Mouse (Mus musculus): ENCODE results near the gene Slc39a3. TPM values are rescaled to one million over a fixed set of nuclear protein-coding genes. Genes with fewer than 3 reads are reported as not detected.
A peak's percentile ranks its signal among the peaks of the same experiment; 100 is the strongest.

Slc39a3 gene
- polyA plus RNA-seq, 1 experiment from 2014 or later = 48.3 TPM

GRCm38 (mm10) chr10:81019687-81020086 lies 17.5 kb downstream of the Slc39a3 start:
- 77% methylated on average over 6 of the region's 6 CpGs for WGBS
- no peaks in the 10 kb centered on the region for H3K9me3 ChIP-seq (ENCODE audit: control insufficient read depth, low read length)
- peaks cover 14% of the 10 kb centered on the region for H3K4me1 ChIP-seq (ENCODE audit: control insufficient read depth, insufficient read depth, low read depth, low read length)
- H3K4me3 ChIP-seq (ENCODE audit: low read length) = no peak overlapping the region
- H3K36me3 ChIP-seq (ENCODE audit: control insufficient read depth, insufficient read depth, low read length) = peaks cover 4% of the 10 kb centered on the region; the same call in 1 of the 2 replicates
- H3K9ac ChIP-seq (ENCODE audit: low read depth, low read length) = no peak overlapping the region; the same call in 1 of the 2 replicates
- peaks cover 2% of the 10 kb centered on the region; the same call in 1 of the 2 replicates for H3K27me3 ChIP-seq (replicated peaks; ENCODE audit: control insufficient read depth, insufficient read depth, low read length)
- H3K4me2 ChIP-seq (ENCODE audit: low read length) = no peak overlapping the region
- no peak for ATAC-seq
- H3K27ac ChIP-seq (ENCODE audit: low read depth, low read length) = no peak overlapping the region

- whole genome bisulfite sequencing = 34% methylated on average over 10 of the region's 10 CpGs
- no peak overlapping the region for H3K4me3 ChIP-seq (ENCODE audit: low read length)
- no peak for ATAC-seq
- H3K9ac ChIP-seq (ENCODE audit: low read depth, low read length) = no peak overlapping the region
- H3K4me2 ChIP-seq (ENCODE audit: low read length) = no peak overlapping the region
- no peaks in the 10 kb centered on the region for H3K27me3 ChIP-seq (replicated peaks; ENCODE audit: control insufficient read depth, insufficient read depth, low read length)
- peaks cover 10% of the 10 kb centered on the region for H3K4me1 ChIP-seq (ENCODE audit: control insufficient read depth, insufficient read depth, low read depth, low read length)
- no peaks in the 10 kb centered on the region for H3K9me3 ChIP-seq (ENCODE audit: control insufficient read depth, low read length)
- peaks cover 4% of the 10 kb centered on the region; the same call in 1 of the 2 replicates for H3K36me3 ChIP-seq (ENCODE audit: control insufficient read depth, insufficient read depth, low read length)
- H3K27ac ChIP-seq (ENCODE audit: low read depth, low read length) = no peak overlapping the region
Observed at GRCm38 (mm10) chr10:81018326-81018725, 18.9 kb downstream of the Slc39a3 start.

GRCm38 (mm10) chr10:81016645-81017044 lies 20.6 kb downstream of the Slc39a3 start:
- H3K4me3 ChIP-seq (ENCODE audit: low read length) = no peak overlapping the region
- no peaks in the 10 kb centered on the region for H3K27me3 ChIP-seq (replicated peaks; ENCODE audit: control insufficient read depth, insufficient read depth, low read length)
- H3K4me1 ChIP-seq (ENCODE audit: control insufficient read depth, insufficient read depth, low read depth, low read length) = peaks cover 7% of the 10 kb centered on the region; the same call in 1 of the 2 replicates
- no peak overlapping the region for H3K9ac ChIP-seq (ENCODE audit: low read depth, low read length)
- no peak overlapping the region for H3K4me2 ChIP-seq (ENCODE audit: low read length)
- H3K36me3 ChIP-seq (ENCODE audit: control insufficient read depth, insufficient read depth, low read length) = peaks cover 4% of the 10 kb centered on the region; the same call in 1 of the 2 replicates
- H3K27ac ChIP-seq (ENCODE audit: low read depth, low read length) = no peak overlapping the region
- 8% methylated on average over 7 of the region's 7 CpGs for WGBS
- H3K9me3 ChIP-seq (ENCODE audit: control insufficient read depth, low read length) = no peaks in the 10 kb centered on the region
- no peak for ATAC-seq

GRCm38 (mm10) chr10:81015666-81016065 lies 21.6 kb downstream of the Slc39a3 start:
- no peak overlapping the region for H3K27ac ChIP-seq (ENCODE audit: low read depth, low read length)
- H3K4me3 ChIP-seq (ENCODE audit: low read length) = no peak overlapping the region
- peaks cover 6% of the 10 kb centered on the region; the same call in 1 of the 2 replicates for H3K4me1 ChIP-seq (ENCODE audit: control insufficient read depth, insufficient read depth, low read depth, low read length)
- H3K27me3 ChIP-seq (replicated peaks; ENCODE audit: control insufficient read depth, insufficient read depth, low read length) = no peaks in the 10 kb centered on the region
- WGBS = 91% methylated on average over 2 of the region's 2 CpGs
- no peaks in the 10 kb centered on the region for H3K9me3 ChIP-seq (ENCODE audit: control insufficient read depth, low read length)
- no peak for ATAC-seq
- peaks cover 4% of the 10 kb centered on the region; the same call in 1 of the 2 replicates for H3K36me3 ChIP-seq (ENCODE audit: control insufficient read depth, insufficient read depth, low read length)
- H3K4me2 ChIP-seq (ENCODE audit: low read length) = no peak overlapping the region; the same call in 1 of the 2 replicates
- H3K9ac ChIP-seq (ENCODE audit: low read depth, low read length) = no peak overlapping the region

GRCm38 (mm10) chr10:81014393-81015384 lies 22.5 kb downstream of the Slc39a3 start, which contains the start of gene Gng7:
Gene Gng7 (minus strand): TSS chr10:81014945.
- 8% methylated on average over 31 of the region's 31 CpGs for WGBS
- Histone ChIP-seq H3K4me2 (ENCODE audit: low read length) (peak within 1 kb of the TSS; percentile 69), H3K27me3 (replicated peaks; ENCODE audit: control insufficient read depth, insufficient read depth, low read length) (no peaks in the 10 kb centered on the region), H3K36me3 (ENCODE audit: control insufficient read depth, insufficient read depth, low read length) (0 out of 2 replicates have a peak, but pooled peaks cover 4% of the 10 kb centered on the region), H3K4me1 (ENCODE audit: control insufficient read depth, insufficient read depth, low read depth, low read length) (peaks cover 6% of the 10 kb centered on the region; the same call in 1 of the 2 replicates), H3K27ac (ENCODE audit: low read depth, low read length) (no peak within 1 kb of the TSS), H3K9ac (ENCODE audit: low read depth, low read length) (peak within 1 kb of the TSS; percentile 61), H3K4me3 (ENCODE audit: low read length) (peak within 1 kb of the TSS; percentile 48), H3K9me3 (ENCODE audit: control insufficient read depth, low read length) (no peaks in the 10 kb centered on the region)
- ATAC-seq = peak; percentile 98

- no peak overlapping the region for H3K9ac ChIP-seq (ENCODE audit: low read depth, low read length)
- H3K4me3 ChIP-seq (ENCODE audit: low read length) = no peak overlapping the region
- H3K27me3 ChIP-seq (replicated peaks; ENCODE audit: control insufficient read depth, insufficient read depth, low read length) = no peaks in the 10 kb centered on the region
- H3K4me2 ChIP-seq (ENCODE audit: low read length) = no peak overlapping the region
- no peaks in the 10 kb centered on the region for H3K9me3 ChIP-seq (ENCODE audit: control insufficient read depth, low read length)
- peaks cover 6% of the 10 kb centered on the region; the same call in 1 of the 2 replicates for H3K4me1 ChIP-seq (ENCODE audit: control insufficient read depth, insufficient read depth, low read depth, low read length)
- no peaks in the 10 kb centered on the region for H3K36me3 ChIP-seq (ENCODE audit: control insufficient read depth, insufficient read depth, low read length)
- no peak overlapping the region for H3K27ac ChIP-seq (ENCODE audit: low read depth, low read length)
- ATAC-seq = no peak
- WGBS = 57% methylated on average over 6 of the region's 6 CpGs
Observed at GRCm38 (mm10) chr10:81010851-81011250, 26.4 kb downstream of the Slc39a3 start.

- H3K9me3 ChIP-seq (ENCODE audit: control insufficient read depth, low read length) = no peaks in the 10 kb centered on the region
- ATAC-seq = no peak
- H3K27me3 ChIP-seq (replicated peaks; ENCODE audit: control insufficient read depth, insufficient read depth, low read length) = no peaks in the 10 kb centered on the region
- H3K9ac ChIP-seq (ENCODE audit: low read depth, low read length) = no peak overlapping the region
- WGBS = 35% methylated on average over 7 of the region's 7 CpGs
- no peak overlapping the region for H3K27ac ChIP-seq (ENCODE audit: low read depth, low read length)
- no peak overlapping the region for H3K4me3 ChIP-seq (ENCODE audit: low read length)
- H3K4me2 ChIP-seq (ENCODE audit: low read length) = no peak overlapping the region
- H3K36me3 ChIP-seq (ENCODE audit: control insufficient read depth, insufficient read depth, low read length) = no peaks in the 10 kb centered on the region
- no peaks in the 10 kb centered on the region for H3K4me1 ChIP-seq (ENCODE audit: control insufficient read depth, insufficient read depth, low read depth, low read length)
Observed at GRCm38 (mm10) chr10:81007240-81007639, 30.0 kb downstream of the Slc39a3 start.

- H3K9me3 ChIP-seq (ENCODE audit: control insufficient read depth, low read length) = no peaks in the 10 kb centered on the region
- no peak overlapping the region for H3K27ac ChIP-seq (ENCODE audit: low read depth, low read length)
- H3K4me2 ChIP-seq (ENCODE audit: low read length) = no peak overlapping the region
- no peaks in the 10 kb centered on the region for H3K27me3 ChIP-seq (replicated peaks; ENCODE audit: control insufficient read depth, insufficient read depth, low read length)
- WGBS = 92% methylated on average over 7 of the region's 7 CpGs
- H3K36me3 ChIP-seq (ENCODE audit: control insufficient read depth, insufficient read depth, low read length) = no peaks in the 10 kb centered on the region
- ATAC-seq = no peak
- no peak overlapping the region for H3K9ac ChIP-seq (ENCODE audit: low read depth, low read length)
- H3K4me1 ChIP-seq (ENCODE audit: control insufficient read depth, insufficient read depth, low read depth, low read length) = peaks cover 2% of the 10 kb centered on the region
- no peak overlapping the region for H3K4me3 ChIP-seq (ENCODE audit: low read length)
Observed at GRCm38 (mm10) chr10:81006005-81006677, 31.1 kb downstream of the Slc39a3 start.

- no peaks in the 10 kb centered on the region for H3K9me3 ChIP-seq (ENCODE audit: control insufficient read depth, low read length)
- H3K4me1 ChIP-seq (ENCODE audit: control insufficient read depth, insufficient read depth, low read depth, low read length) = peaks cover 14% of the 10 kb centered on the region
- peak overlapping the region; percentile 24 for H3K9ac ChIP-seq (ENCODE audit: low read depth, low read length)
- H3K36me3 ChIP-seq (ENCODE audit: control insufficient read depth, insufficient read depth, low read length) = no peaks in the 10 kb centered on the region
- peak; percentile 16 for ATAC-seq
- peak overlapping the region; percentile 4 for H3K4me2 ChIP-seq (ENCODE audit: low read length)
- no peak overlapping the region for H3K27ac ChIP-seq (ENCODE audit: low read depth, low read length)
- H3K4me3 ChIP-seq (ENCODE audit: low read length) = no peak overlapping the region
- no peaks in the 10 kb centered on the region for H3K27me3 ChIP-seq (replicated peaks; ENCODE audit: control insufficient read depth, insufficient read depth, low read length)
- WGBS = 24% methylated on average over 10 of the region's 10 CpGs
Observed at GRCm38 (mm10) chr10:81001161-81001560, 36.1 kb downstream of the Slc39a3 start.
